12 mouse cellular contexts compared by ENCODE assay signal in the genomic region with DNA sequence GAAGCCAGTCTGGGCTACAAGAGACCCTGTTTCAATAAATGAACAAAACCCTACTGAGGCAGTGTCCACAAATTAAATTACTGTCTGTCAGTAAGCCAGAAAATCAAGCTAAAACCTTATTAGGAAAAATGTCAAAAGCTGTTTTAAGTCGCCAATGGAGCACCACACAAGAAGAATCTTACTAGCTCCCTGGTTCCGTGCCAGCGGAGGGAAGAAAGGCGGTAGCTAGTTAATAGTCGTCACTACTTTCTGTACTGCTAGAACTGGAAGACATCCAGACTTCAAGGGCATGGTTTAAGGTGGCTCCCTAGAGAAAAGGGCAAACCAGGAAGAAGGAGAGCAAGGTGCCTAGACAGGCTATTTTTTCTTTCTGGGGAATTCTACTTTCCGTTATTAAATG. TPM values are rescaled to one million over a fixed set of nuclear protein-coding genes. Genes with fewer than 3 reads are reported as not detected.
DNase-seq lines count a peak whose midpoint lies in the region; ATAC-seq and TF ChIP-seq lines count a peak whose summit lies in the region.
"Had no signal": no experiment of that assay in that cellular context is flagged by ENCODE, and none has a peak within 500 bp of the region (broad histone marks: within the 10 kb centered on the region; RNA-seq: fewer than 3 reads in every experiment).

No protein-coding gene starts in this region.

- H3K36me3 ChIP-seq in kidney, embryonic 15.5 days = no peaks in the 10 kb centered on the region
- H3K36me3 ChIP-seq: forebrain, embryonic 12.5 days; intestine, embryonic 15.5 days; limb, embryonic 12.5 days; midbrain, embryonic 10.5 days had no signal

- no peaks in the 10 kb centered on the region for H3K27me3 ChIP-seq in kidney, embryonic 15.5 days
- H3K27me3 ChIP-seq: forebrain, embryonic 12.5 days; intestine, embryonic 15.5 days; limb, embryonic 12.5 days had no signal

- peaks cover 2% of the 10 kb centered on the region; the same call in 1 of the 2 replicates for H3K4me1 ChIP-seq in lung, adult 2 months (ENCODE audit: control insufficient read depth, insufficient read depth, low read length)
- H3K4me1 ChIP-seq in kidney, embryonic 15.5 days = peaks cover 19% of the 10 kb centered on the region

- peak; percentile 19 for DNase-seq in cerebellum, adult 9-11 months
- DNase-seq in cerebellum, adult 18-20 months = no peak
- DNase-seq in lung, adult 18-20 months = peak; percentile 66 to 83
- no peak for DNase-seq in lung, adult 2 months
- peak; percentile 72 for DNase-seq in lung, postnatal 14 days
- no peak for DNase-seq in layer of hippocampus, adult 18-20 months (ENCODE audit: low spot score in 2 of 2)
- no peak for DNase-seq in left cerebral cortex, adult 18-20 months (ENCODE audit: low spot score in 2 of 2)

- no peak for TF ChIP-seq POLR2A in lung, adult 2 months (IDR thresholded peaks at IDR 0.05; ENCODE audit: borderline replicate concordance, extremely low read depth, low read depth, low read length)

- ATAC-seq in kidney, embryonic 15.5 days (replicated peaks; ENCODE audit: low FRiP score) = no peak
- ATAC-seq: intestine, embryonic 15.5 days had no signal

- TF ChIP-seq CTCF in lung, adult 2 months (IDR thresholded peaks at IDR 0.05; ENCODE audit: insufficient read depth, low read length) = no peak

- no peak overlapping the region for H3K9ac ChIP-seq in kidney, embryonic 15.5 days
- H3K9ac ChIP-seq: forebrain, embryonic 12.5 days; intestine, embryonic 15.5 days; limb, embryonic 12.5 days had no signal

- no peak overlapping the region for H3K4me3 ChIP-seq in lung, adult 2 months (replicated peaks; ENCODE audit: extremely low read depth, low read depth, low read length)
- H3K4me3 ChIP-seq in kidney, embryonic 15.5 days (replicated peaks) = no peak overlapping the region
- H3K4me3 ChIP-seq: forebrain, embryonic 12.5 days; intestine, embryonic 15.5 days; limb, embryonic 12.5 days; midbrain, embryonic 10.5 days had no signal

- 0 out of 2 replicates have a peak overlapping the region, but pooled peaks have one; percentile 9 for H3K27ac ChIP-seq in kidney, embryonic 15.5 days
- H3K27ac ChIP-seq: forebrain, embryonic 12.5 days; intestine, embryonic 15.5 days; limb, embryonic 12.5 days; midbrain, embryonic 10.5 days had no signal

- H3K9me3 ChIP-seq in kidney, embryonic 15.5 days (replicated peaks) = no peaks in the 10 kb centered on the region
- H3K9me3 ChIP-seq: forebrain, embryonic 12.5 days; intestine, embryonic 15.5 days; limb, embryonic 12.5 days; midbrain, embryonic 10.5 days had no signal

- no peak overlapping the region for H3K4me2 ChIP-seq in kidney, embryonic 15.5 days
- H3K4me2 ChIP-seq: forebrain, embryonic 12.5 days; intestine, embryonic 15.5 days; limb, embryonic 12.5 days had no signal

- WGBS in lung, adult 2 months = 35% methylated on average over 6 of the region's 6 CpGs
- 49% methylated on average over 6 of the region's 6 CpGs for WGBS in kidney, embryonic 15.5 days

RNA-seq across cellular contexts. Expression of gene Fnbp1l, which starts 5.1 kb away (rescaled TPM):
- 20.1 and 40.4 TPM in 2 replicates for polyA plus RNA-seq in lung, adult 2 months (2012; rRNA removed)
- 46.7 and 53.7 TPM in 2 replicates for polyA plus RNA-seq in kidney, embryonic 15.5 days (2015; fragmentation: Nextera tagmentation; extraction: Ambion mirVana)
- 10 to 100 TPM; 24.9 to 26.4 TPM for total RNA-seq in layer of hippocampus, adult 18-20 months (2021)
- total RNA-seq in left cerebral cortex, adult 18-20 months (2021) = 10 to 100 TPM; 93.3 to 96.6 TPM

Comparison
In these comparisons a context has a peak if more than half of its experiments do, and no peak if none do; other contexts are left out.
1. DNase-seq: peak in cerebellum, adult 9-11 months (single experiment), lung, adult 18-20 months (2 of 2) and lung, postnatal 14 days (single experiment); none in cerebellum, adult 18-20 months (0 of 2), lung, adult 2 months (single experiment), layer of hippocampus, adult 18-20 months (0 of 2) and left cerebral cortex, adult 18-20 months (0 of 2).